ENCODE assay signal across 10 mouse cellular contexts in the genomic region with DNA sequence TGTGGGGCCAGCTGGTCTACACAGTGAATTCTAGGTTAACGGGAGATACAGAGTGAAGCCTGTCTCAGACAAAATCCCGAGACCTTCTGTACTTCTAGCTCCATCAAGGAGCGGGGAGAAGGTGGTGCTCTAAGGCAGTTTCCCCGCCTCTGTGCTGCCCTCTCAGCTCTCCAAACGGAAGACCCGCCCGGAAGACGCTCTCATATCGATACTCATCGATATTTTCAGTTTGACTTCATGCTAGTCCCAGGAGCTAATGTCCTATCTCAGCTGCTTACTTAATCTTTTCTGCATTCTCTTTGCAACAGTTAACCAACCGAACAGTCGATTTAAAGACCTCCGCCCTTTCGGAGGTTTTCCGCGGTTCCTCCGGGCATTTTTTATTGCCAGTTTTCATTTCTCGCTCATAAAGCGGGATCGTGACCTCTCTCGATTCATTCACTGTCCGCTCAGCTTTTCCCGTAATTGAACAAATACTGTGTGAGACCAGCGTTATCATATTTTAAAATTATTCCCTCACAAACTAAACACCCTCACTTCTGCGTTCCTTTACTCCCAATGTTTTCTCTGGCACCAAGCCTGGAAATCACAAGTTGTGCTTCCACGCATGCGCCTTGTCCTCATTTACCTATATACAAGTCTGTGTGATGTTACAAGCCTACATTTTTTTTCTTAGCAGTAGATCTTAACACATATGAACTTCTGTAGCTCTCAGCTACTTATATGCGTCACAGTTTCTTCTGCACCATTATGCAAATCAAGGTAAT. TPM values are rescaled to one million over a fixed set of nuclear protein-coding genes. Genes with fewer than 3 reads are reported as not detected.
DNase-seq lines count a peak whose midpoint lies in the region; ATAC-seq lines count a peak whose summit lies in the region.
"Had no signal": no experiment of that assay in that cellular context is flagged by ENCODE, and none has a peak within 500 bp of the region (broad histone marks: within the 10 kb centered on the region; RNA-seq: fewer than 3 reads in every experiment).

No protein-coding gene starts in this region.

- intact Hi-C loops in heart, postnatal 25 days (cut with DNase I): no loop called here

- peak overlapping the region; percentile 28 for H3K4me3 ChIP-seq in heart, embryonic 12.5 days
- 0 out of 2 replicates have a peak overlapping the region, but pooled peaks have one; percentile 3 for H3K4me3 ChIP-seq in neural tube, embryonic 12.5 days

- no peak for ATAC-seq in heart, embryonic 12.5 days (ENCODE audit: insufficient number of reproducible peaks, low FRiP score)
- no peak for ATAC-seq in neural tube, embryonic 12.5 days (ENCODE audit: low FRiP score, low read depth)

- WGBS in heart, embryonic 12.5 days: 59% methylated on average over 28 of the region's 28 CpGs
- WGBS in neural tube, embryonic 12.5 days: 71% methylated on average over 28 of the region's 28 CpGs

- peak overlapping the region; percentile 9; the same call in 1 of the 2 replicates for H3K27ac ChIP-seq in heart, embryonic 12.5 days (ENCODE audit: poor library complexity, severe bottlenecking)
- no peak overlapping the region for H3K27ac ChIP-seq in neural tube, embryonic 12.5 days

- H3K4me1 ChIP-seq in heart, embryonic 12.5 days (replicated peaks): peaks cover 6% of the 10 kb centered on the region
- H3K4me1 ChIP-seq in neural tube, embryonic 12.5 days: peaks cover 9% of the 10 kb centered on the region; the same call in 1 of the 2 replicates

- no peaks in the 10 kb centered on the region for H3K36me3 ChIP-seq in heart, embryonic 12.5 days
- H3K36me3 ChIP-seq in neural tube, embryonic 12.5 days: no peaks in the 10 kb centered on the region

- H3K9me3 ChIP-seq in heart, embryonic 12.5 days (replicated peaks): no peaks in the 10 kb centered on the region
- no peaks in the 10 kb centered on the region for H3K9me3 ChIP-seq in neural tube, embryonic 12.5 days

- H3K27me3 ChIP-seq in heart, embryonic 12.5 days (replicated peaks): 0 out of 2 replicates have a peak, but pooled peaks cover 3% of the 10 kb centered on the region
- H3K27me3 ChIP-seq in neural tube, embryonic 12.5 days (replicated peaks): no peaks in the 10 kb centered on the region

- H3K4me2 ChIP-seq in heart, embryonic 12.5 days: peak overlapping the region; percentile 52
- H3K4me2 ChIP-seq in neural tube, embryonic 12.5 days (replicated peaks): 0 out of 2 replicates have a peak overlapping the region, but pooled peaks have one; percentile 7

- no peak overlapping the region for H3K9ac ChIP-seq in heart, embryonic 12.5 days
- H3K9ac ChIP-seq in neural tube, embryonic 12.5 days: no peak overlapping the region

- no peak for DNase-seq in heart, postnatal 25 days (ENCODE audit: low spot score)
- no peak for DNase-seq in neural tube, embryonic 10.5 days (ENCODE audit: extremely low spot score, low spot score)
- DNase-seq in kidney, postnatal 10 days: peak; percentile 39
- DNase-seq in cerebellum, adult 11 months: no peak
- no peak for DNase-seq in adrenal gland, adult 2 months
- DNase-seq in adrenal gland, postnatal 4 days (ENCODE audit: low spot score in 2 of 2): no peak
- DNase-seq: adrenal gland, postnatal 25 days; embryo, embryonic 11 days had no signal

RNA-seq across cellular contexts. Expression of gene Srprb, which starts 10.9 kb away (rescaled TPM):
- 44.1 and 45.6 TPM in 2 replicates for polyA plus RNA-seq in heart, embryonic 12.5 days (2016; fragmentation: Nextera tagmentation; extraction: Ambion mirVana)
- total RNA-seq in heart, postnatal 25 days (2021): 10 to 100 TPM; 18.0 to 19.4 TPM
- 54.0 and 54.3 TPM in 2 replicates for polyA plus RNA-seq in neural tube, embryonic 12.5 days (2016; fragmentation: Nextera tagmentation; extraction: Ambion mirVana)
- total RNA-seq in adrenal gland, adult 2 months (2021): 10 to 100 TPM; 40.7 to 44.0 TPM
- 59.4 and 65.7 TPM in 2 replicates for polyA plus RNA-seq in adrenal gland, adult 2 months (2012; rRNA removed)
- 10 to 100 TPM; 27.2 to 27.6 TPM for total RNA-seq in adrenal gland, postnatal 4 days (2021)

RNA-seq across cellular contexts. Expression of gene Gm20425, which starts 17.3 kb away (rescaled TPM):
- polyA plus RNA-seq in heart, embryonic 12.5 days (2016; fragmentation: Nextera tagmentation; extraction: Ambion mirVana): 7.0 TPM in 2 replicates
- total RNA-seq in heart, postnatal 25 days (2021): 1 to 10 TPM; 6.7 to 8.0 TPM
- 4.6 and 7.3 TPM in 2 replicates for polyA plus RNA-seq in neural tube, embryonic 12.5 days (2016; fragmentation: Nextera tagmentation; extraction: Ambion mirVana)
- total RNA-seq in adrenal gland, adult 2 months (2021): 10 to 100 TPM; 13.3 to 20.2 TPM
- polyA plus RNA-seq in adrenal gland, adult 2 months (2012; rRNA removed): 0.06 TPM in 1 of 2 replicates, not detected in the other
- 10 to 100 TPM; 12.4 to 14.8 TPM for total RNA-seq in adrenal gland, postnatal 4 days (2021)

RNA-seq across cellular contexts. Expression of gene Trf, which starts 17.4 kb away (rescaled TPM):
- polyA plus RNA-seq in heart, embryonic 12.5 days (2016; fragmentation: Nextera tagmentation; extraction: Ambion mirVana): 35.9 and 80.5 TPM in 2 replicates
- total RNA-seq in heart, postnatal 25 days (2021): 10 to 100 TPM; 39.7 to 47.5 TPM
- 25.5 and 26.3 TPM in 2 replicates for polyA plus RNA-seq in neural tube, embryonic 12.5 days (2016; fragmentation: Nextera tagmentation; extraction: Ambion mirVana)
- total RNA-seq in adrenal gland, adult 2 months (2021): 100 to 1,000 TPM; 241 to 278 TPM
- 430 and 1,156 TPM in 2 replicates for polyA plus RNA-seq in adrenal gland, adult 2 months (2012; rRNA removed)
- total RNA-seq in adrenal gland, postnatal 4 days (2021): 1,000 to 10,000 TPM in 1 of 2 experiments, 100 to 1,000 TPM in 1; 136 to 2,496 TPM
